Mouse (Mus musculus) liver, adult 2 months (tissue): ENCODE measurements around the gene Usp21.

Experiments used
- CTCF ChIP-seq: fragments of 200-500 bp; IDR thresholded peaks from 2 replicates; pipeline ENCODE4 v1.5.1; 2011; ENCODE audit warnings: low read depth, low read length, control low read depth
- POLR2A ChIP-seq: fragments of 200-500 bp; IDR thresholded peaks from 2 replicates; pipeline ENCODE4 v1.6.1; 2011; ENCODE audit warnings: low read length, control low read depth; ENCODE audit not compliant: insufficient read depth; ENCODE audit errors: extremely low read depth

DNA sequence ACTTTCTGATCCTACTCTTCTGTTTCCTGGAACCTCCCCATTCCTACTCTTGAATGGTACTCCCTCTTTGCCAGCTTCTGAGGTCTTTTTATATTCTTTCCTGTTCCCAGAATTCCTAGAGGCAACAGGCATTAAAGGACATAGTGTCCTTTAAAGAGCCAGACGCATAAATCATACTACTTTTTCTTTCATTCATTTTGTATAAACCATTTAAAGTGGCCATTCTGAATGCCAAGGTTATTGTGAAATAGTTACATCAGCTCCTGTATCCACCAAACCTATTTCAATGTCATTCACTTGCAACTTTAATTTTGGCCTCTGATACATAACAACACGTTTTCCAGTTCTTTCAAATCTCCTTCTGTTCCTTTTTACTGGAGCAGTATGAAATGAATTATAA, 21.5 kb upstream of the Usp21 start:
- no peak for TF ChIP-seq CTCF
- no peak for TF ChIP-seq POLR2A
